In genomic region chr7:34228641-34229040, GRCm38 (mm10) we compare ENCODE assay signal across 9 mouse cellular contexts. TPM values are rescaled to one million over a fixed set of nuclear protein-coding genes. Genes with fewer than 3 reads are reported as not detected.
DNase-seq lines count a peak whose midpoint lies in the region; ATAC-seq and TF ChIP-seq lines count a peak whose summit lies in the region.
"Had no signal": no experiment of that assay in that cellular context is flagged by ENCODE, and none has a peak within 500 bp of the region (broad histone marks: within the 10 kb centered on the region; RNA-seq: fewer than 3 reads in every experiment).

No protein-coding gene starts in this region.

- H3K79me2 ChIP-seq in macrophage (ENCODE audit: inconsistent target), result peaks cover 63% of the 10 kb centered on the region

- no peaks in the 10 kb centered on the region for H3K9me3 ChIP-seq in embryonic facial prominence, embryonic 12.5 days
- H3K9me3 ChIP-seq in hindbrain, postnatal 0 days (ENCODE audit: low read length), result no peaks in the 10 kb centered on the region

- H3K4me2 ChIP-seq in embryonic facial prominence, embryonic 12.5 days (replicated peaks), result peak overlapping the region; percentile 68
- H3K4me2 ChIP-seq in hindbrain, postnatal 0 days (ENCODE audit: low read depth, low read length), result peak overlapping the region; percentile 85

- no peak overlapping the region for H3K27ac ChIP-seq in embryonic facial prominence, embryonic 12.5 days
- H3K27ac ChIP-seq in hindbrain, postnatal 0 days, result no peak overlapping the region
- H3K27ac ChIP-seq in macrophage, result no peak overlapping the region

- DNase-seq in ovary, postnatal 14 days (ENCODE audit: low spot score), result peak; percentile 15
- no peak for DNase-seq in ovary, postnatal 10 days (ENCODE audit: low spot score)
- DNase-seq in hindbrain, postnatal 0 days (ENCODE audit: low spot score), result peak; percentile 30
- DNase-seq in right cerebral cortex, postnatal 25 days, result no peak
- DNase-seq in layer of hippocampus, adult 9-11 months, result no peak

- no peak for ATAC-seq in embryonic facial prominence, embryonic 12.5 days (ENCODE audit: insufficient number of reproducible peaks, insufficient read depth, low FRiP score, low TSS enrichment)
- no peak for ATAC-seq in hindbrain, postnatal 0 days
- ATAC-seq in activated CD4-positive, CD25-positive, alpha-beta regulatory T cell, adult 4 months, result no peak

- WGBS in embryonic facial prominence, embryonic 12.5 days, result 51% methylated on average over 9 of the region's 9 CpGs
- WGBS in hindbrain, postnatal 0 days, result 61% methylated on average over 7 of the region's 9 CpGs
- WGBS in macrophage (ENCODE audit: missing documents), result 7% methylated on average over 9 of the region's 9 CpGs

- H3K36me3 ChIP-seq in embryonic facial prominence, embryonic 12.5 days, result peaks cover 41% of the 10 kb centered on the region
- H3K36me3 ChIP-seq in hindbrain, postnatal 0 days (ENCODE audit: insufficient read depth, low read length), result peaks cover 25% of the 10 kb centered on the region
- H3K36me3 ChIP-seq in macrophage (ENCODE audit: inconsistent target), result peaks cover 43% of the 10 kb centered on the region

- H3K27me3 ChIP-seq in embryonic facial prominence, embryonic 12.5 days, result no peaks in the 10 kb centered on the region
- H3K27me3 ChIP-seq in hindbrain, postnatal 0 days (ENCODE audit: insufficient read depth, low read length), result no peaks in the 10 kb centered on the region

- peak overlapping the region; percentile 73; the same call in 1 of the 2 replicates for H3K9ac ChIP-seq in embryonic facial prominence, embryonic 12.5 days
- 0 out of 2 replicates have a peak overlapping the region, but pooled peaks have one; percentile 21 for H3K9ac ChIP-seq in hindbrain, postnatal 0 days (replicated peaks; ENCODE audit: low read length)

- H3K4me3 ChIP-seq in embryonic facial prominence, embryonic 12.5 days, result peak overlapping the region; percentile 68
- peak overlapping the region; percentile 74 for H3K4me3 ChIP-seq in hindbrain, postnatal 0 days (ENCODE audit: low read length)
- H3K4me3 ChIP-seq in macrophage (ENCODE audit: inconsistent target), result peak overlapping the region; percentile 92

- no peak for TF ChIP-seq CTCF in hindbrain, postnatal 0 days (IDR thresholded peaks at IDR 0.05; ENCODE audit: low read depth)

- peaks cover 22% of the 10 kb centered on the region for H3K4me1 ChIP-seq in embryonic facial prominence, embryonic 12.5 days
- H3K4me1 ChIP-seq in hindbrain, postnatal 0 days (ENCODE audit: insufficient read depth, low read length), result peaks cover 12% of the 10 kb centered on the region

RNA-seq across cellular contexts. Expression of gene Gpi1, which starts 1.5 kb away (rescaled TPM):
- polyA plus RNA-seq in embryonic facial prominence, embryonic 12.5 days (2016; fragmentation: Nextera tagmentation; extraction: Ambion mirVana), result 255 and 263 TPM in 2 replicates
- total RNA-seq in hindbrain, postnatal 0 days (2014; rRNA removed), result 389 and 393 TPM in 2 replicates
- polyA plus RNA-seq in hindbrain, postnatal 0 days (2015; fragmentation: Nextera tagmentation; extraction: Ambion mirVana), result 413 and 448 TPM in 2 replicates
- 100 to 1,000 TPM in 16 of 26 experiments, 10 to 100 TPM in 10; 48.1 to 238 (median 136) TPM for total RNA-seq in macrophage (2018; cell fraction: chromatin; rRNA removed)
- total RNA-seq in macrophage (2018; cell fraction: cytosol; rRNA removed), result 100 to 1,000 TPM; 159 to 348 (median 225) TPM
- 100 to 1,000 TPM in 12 of 26 experiments, 10 to 100 TPM in 14; 62.6 to 225 (median 96.1) TPM for total RNA-seq in macrophage (2018; cell fraction: nucleus; rRNA removed)
- 200 to 488 TPM (median 296 TPM) in 3 replicates for polyA plus RNA-seq in macrophage (2018)
- 100 to 1,000 TPM; 354 to 384 TPM for polyA plus RNA-seq in activated CD4-positive, CD25-positive, alpha-beta regulatory T cell, adult 4 months (2017; shearing (Covaris generic))

RNA-seq across cellular contexts. Expression of gene Gm6096, which starts 22.2 kb away (rescaled TPM):
- not detected in 2 replicates for polyA plus RNA-seq in embryonic facial prominence, embryonic 12.5 days (2016; fragmentation: Nextera tagmentation; extraction: Ambion mirVana)
- not detected in 2 replicates for total RNA-seq in hindbrain, postnatal 0 days (2014; rRNA removed)
- not detected in 2 replicates for polyA plus RNA-seq in hindbrain, postnatal 0 days (2015; fragmentation: Nextera tagmentation; extraction: Ambion mirVana)
- not detected for total RNA-seq in macrophage (2018; cell fraction: chromatin; rRNA removed)
- total RNA-seq in macrophage (2018; cell fraction: cytosol; rRNA removed), result not detected
- total RNA-seq in macrophage (2018; cell fraction: nucleus; rRNA removed), result not detected
- not detected in 3 replicates for polyA plus RNA-seq in macrophage (2018)
- polyA plus RNA-seq in activated CD4-positive, CD25-positive, alpha-beta regulatory T cell, adult 4 months (2017; shearing (Covaris generic)), result not detected
- total RNA-seq: gastrocnemius, adult 8-10 months had no signal

RNA-seq across cellular contexts. Expression of gene Pdcd2l, which starts 32.2 kb away (rescaled TPM):
- polyA plus RNA-seq in embryonic facial prominence, embryonic 12.5 days (2016; fragmentation: Nextera tagmentation; extraction: Ambion mirVana), result 67.1 and 69.9 TPM in 2 replicates
- 37.6 and 42.7 TPM in 2 replicates for total RNA-seq in hindbrain, postnatal 0 days (2014; rRNA removed)
- 61.6 and 65.7 TPM in 2 replicates for polyA plus RNA-seq in hindbrain, postnatal 0 days (2015; fragmentation: Nextera tagmentation; extraction: Ambion mirVana)
- total RNA-seq in macrophage (2018; cell fraction: chromatin; rRNA removed), result 10 to 100 TPM in 22 of 26 experiments, 1 to 10 TPM in 4; 3.9 to 75.5 (median 26.3) TPM
- total RNA-seq in macrophage (2018; cell fraction: cytosol; rRNA removed), result 10 to 100 TPM; 10.4 to 27.9 (median 17.5) TPM
- 10 to 100 TPM in 22 of 26 experiments, 1 to 10 TPM in 4; 4.4 to 51.6 (median 18.0) TPM for total RNA-seq in macrophage (2018; cell fraction: nucleus; rRNA removed)
- 15.9 to 29.8 TPM (median 24.8 TPM) in 3 replicates for polyA plus RNA-seq in macrophage (2018)
- polyA plus RNA-seq in activated CD4-positive, CD25-positive, alpha-beta regulatory T cell, adult 4 months (2017; shearing (Covaris generic)), result 10 to 100 TPM; 23.4 to 35.1 TPM

RNA-seq across cellular contexts. Expression of gene Uba2, which starts 59.2 kb away (rescaled TPM):
- 245 and 255 TPM in 2 replicates for polyA plus RNA-seq in embryonic facial prominence, embryonic 12.5 days (2016; fragmentation: Nextera tagmentation; extraction: Ambion mirVana)
- 108 and 118 TPM in 2 replicates for total RNA-seq in hindbrain, postnatal 0 days (2014; rRNA removed)
- 123 and 127 TPM in 2 replicates for polyA plus RNA-seq in hindbrain, postnatal 0 days (2015; fragmentation: Nextera tagmentation; extraction: Ambion mirVana)
- total RNA-seq in macrophage (2018; cell fraction: chromatin; rRNA removed), result 100 to 1,000 TPM in 10 of 26 experiments, 10 to 100 TPM in 16; 33.9 to 154 (median 93.8) TPM
- total RNA-seq in macrophage (2018; cell fraction: cytosol; rRNA removed), result 10 to 100 TPM; 35.9 to 54.7 (median 48.2) TPM
- 100 to 1,000 TPM in 1 of 26 experiments, 10 to 100 TPM in 25; 26.4 to 107 (median 43.7) TPM for total RNA-seq in macrophage (2018; cell fraction: nucleus; rRNA removed)
- polyA plus RNA-seq in macrophage (2018), result 45.4 to 81.1 TPM (median 48.6 TPM) in 3 replicates
- polyA plus RNA-seq in activated CD4-positive, CD25-positive, alpha-beta regulatory T cell, adult 4 months (2017; shearing (Covaris generic)), result 10 to 100 TPM; 93.3 to 94.9 TPM

Comparison
In these comparisons a context has a peak if more than half of its experiments do, and no peak if none do; other contexts are left out.
1. DNase-seq: peak in ovary, postnatal 14 days (single experiment) and hindbrain, postnatal 0 days (single experiment); none in ovary, postnatal 10 days (single experiment), right cerebral cortex, postnatal 25 days (single experiment) and layer of hippocampus, adult 9-11 months (single experiment).
2. Peak in every context shown above with its lines, with median percentiles within 50 percentile points of each other: H3K4me3 ChIP-seq.